Mouse (Mus musculus) spleen, postnatal 14 days (tissue): Measurements from ENCODE around the gene Pus3.
"Not testable (repeated sequence)": the region's sequence is repeated elsewhere in the genome, so short reads cannot be mapped to it uniquely, and the experiment has no call there.

Experiments used
- DNase-seq, 2 experiments: peaks; one replicate each; pipeline ENCODE4 v3.0.0; 2021 to 2022; ENCODE audit warnings: low spot score in 2 of 2

The Pus3 gene

DNA sequence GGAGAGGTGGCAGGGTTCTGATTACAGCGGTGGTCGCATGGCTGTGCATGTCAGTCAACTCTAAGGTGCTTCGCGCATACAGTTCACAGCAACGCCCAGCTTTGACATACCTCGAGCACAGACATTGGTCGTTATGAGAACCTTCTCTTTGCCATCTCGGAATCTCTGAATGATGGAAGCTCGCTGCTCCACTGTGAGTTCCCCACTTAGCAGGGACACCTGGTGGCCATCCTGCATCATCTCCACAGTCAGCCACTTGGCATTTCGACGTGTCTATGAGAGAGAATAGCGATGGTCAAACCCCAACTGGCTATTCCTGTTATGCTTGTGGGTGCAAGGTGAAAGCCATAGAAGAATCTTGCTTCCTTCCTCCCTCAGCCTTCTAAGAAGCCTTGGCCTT, 12.7 kb upstream of the Pus3 start:
- DNase-seq = no peak

GRCm38 (mm10) chr9:35546745-35547144, 11.7 kb upstream of the Pus3 start:
- peak in 1 of 2 experiments; percentile 17 for DNase-seq

DNA sequence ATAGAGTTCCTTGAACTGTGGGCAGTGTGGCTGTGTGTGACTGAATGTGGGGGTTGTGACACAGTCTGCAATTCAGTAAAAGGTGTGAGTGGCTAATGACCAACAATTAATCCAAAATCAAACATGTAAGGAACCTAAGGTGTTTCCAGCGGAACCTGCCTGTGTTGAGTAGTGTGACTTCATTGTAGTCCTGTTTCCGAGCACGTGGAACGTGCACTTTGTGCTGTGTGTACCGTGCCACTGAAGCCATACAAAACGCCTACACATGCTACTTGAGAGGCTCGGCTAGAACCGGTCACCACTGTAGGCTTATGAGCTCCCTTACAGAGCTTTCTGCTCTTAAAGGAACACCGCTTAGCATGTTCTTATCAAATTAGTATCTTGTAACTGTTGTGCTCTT, 9.9 kb upstream of the Pus3 start:
- no peak for DNase-seq

DNA sequence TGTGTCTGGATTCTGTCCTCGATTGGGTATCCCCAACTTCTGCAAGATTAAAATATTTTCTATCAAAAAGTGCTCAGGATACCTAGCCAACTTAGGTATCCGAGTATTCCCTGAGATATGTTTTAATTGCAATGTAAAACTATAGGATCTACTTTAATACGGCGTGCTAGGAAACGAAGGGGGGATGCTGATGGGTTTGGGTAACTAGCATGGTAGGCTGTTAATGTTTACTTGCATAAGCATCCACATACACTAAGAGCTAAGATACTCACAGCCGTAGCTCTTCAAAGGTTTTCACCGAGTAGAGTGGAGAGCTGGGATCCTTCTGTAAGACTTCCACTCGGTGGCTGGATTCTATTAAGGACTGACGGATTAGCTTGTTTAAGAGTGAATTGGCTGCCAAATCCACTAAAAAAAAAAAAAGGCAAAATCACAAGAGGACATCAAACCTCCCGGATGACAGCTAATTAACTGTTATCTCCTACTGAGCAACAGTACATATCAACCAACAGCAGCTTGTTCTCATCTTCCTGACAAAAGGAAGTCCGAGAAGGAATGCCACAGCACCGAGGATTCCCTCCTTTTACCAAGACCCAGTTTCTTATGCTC, 1.8 kb upstream of the Pus3 start:
- no peak for DNase-seq

DNA sequence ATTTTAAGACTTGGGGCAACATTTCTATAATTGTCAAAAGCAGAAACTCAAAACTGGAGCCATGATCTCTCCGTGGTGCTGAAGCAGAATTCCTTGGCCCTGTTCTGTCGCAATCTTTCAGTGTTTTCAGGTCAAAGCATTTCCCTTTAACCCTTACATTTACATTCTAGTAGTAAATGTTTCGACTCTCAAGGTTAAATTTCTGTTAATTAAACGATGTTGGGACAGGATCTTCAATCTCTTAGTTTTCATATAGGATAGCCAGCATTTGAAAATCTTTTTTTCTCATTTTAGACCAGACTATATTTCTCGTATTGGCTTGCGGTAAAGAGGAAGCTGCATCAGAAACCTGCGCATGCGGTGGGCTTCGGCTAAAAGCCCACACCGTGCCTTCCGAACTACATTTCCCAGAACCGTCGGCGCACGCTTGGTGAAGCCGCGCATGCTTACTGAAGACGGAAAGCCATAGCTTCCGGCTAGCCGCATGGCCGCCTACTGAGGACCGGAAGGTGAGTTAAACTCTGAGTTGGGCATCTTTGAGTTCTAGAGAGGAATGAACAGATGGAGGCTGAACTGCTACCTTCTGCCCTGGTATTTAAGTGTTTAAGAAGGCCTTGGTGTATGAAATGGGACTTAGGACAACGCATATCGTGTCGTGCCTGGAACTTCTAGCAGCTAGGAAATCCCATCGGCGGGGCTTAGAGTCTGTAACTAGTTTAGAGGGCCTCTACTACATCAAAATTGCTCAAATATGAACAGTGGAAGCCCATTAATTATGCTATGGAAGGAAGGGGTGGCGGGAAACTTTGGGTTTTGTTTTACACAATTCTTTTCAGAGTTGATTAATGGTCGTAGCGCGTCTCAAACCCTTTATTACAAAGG, 855 bp downstream of the Pus3 start:
- DNase-seq = peak; percentile 35 to 57

DNA sequence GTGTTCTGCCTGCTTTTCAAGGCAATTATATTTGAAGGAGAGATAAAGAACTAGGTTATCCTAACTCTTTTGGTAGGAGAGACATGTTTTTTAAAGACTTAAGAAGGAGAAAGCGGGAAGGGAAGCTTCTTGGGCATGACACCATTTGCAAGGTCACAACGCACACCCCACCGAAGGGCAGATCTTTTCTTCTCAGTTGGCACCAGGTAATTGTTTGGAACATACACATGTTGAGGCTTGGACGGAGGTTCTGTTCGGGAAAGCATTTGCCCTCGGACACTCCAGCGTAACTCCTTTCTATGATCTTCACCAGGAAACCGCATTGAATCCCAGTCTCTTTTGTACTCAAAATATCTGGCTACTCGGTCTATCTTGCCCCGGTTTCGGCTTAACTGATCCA, 2.7 kb downstream of the Pus3 start:
- DNase-seq = no peak

GRCm38 (mm10) chr9:35561583-35561982, 3.2 kb downstream of the Pus3 start:
- DNase-seq = no peak

DNA sequence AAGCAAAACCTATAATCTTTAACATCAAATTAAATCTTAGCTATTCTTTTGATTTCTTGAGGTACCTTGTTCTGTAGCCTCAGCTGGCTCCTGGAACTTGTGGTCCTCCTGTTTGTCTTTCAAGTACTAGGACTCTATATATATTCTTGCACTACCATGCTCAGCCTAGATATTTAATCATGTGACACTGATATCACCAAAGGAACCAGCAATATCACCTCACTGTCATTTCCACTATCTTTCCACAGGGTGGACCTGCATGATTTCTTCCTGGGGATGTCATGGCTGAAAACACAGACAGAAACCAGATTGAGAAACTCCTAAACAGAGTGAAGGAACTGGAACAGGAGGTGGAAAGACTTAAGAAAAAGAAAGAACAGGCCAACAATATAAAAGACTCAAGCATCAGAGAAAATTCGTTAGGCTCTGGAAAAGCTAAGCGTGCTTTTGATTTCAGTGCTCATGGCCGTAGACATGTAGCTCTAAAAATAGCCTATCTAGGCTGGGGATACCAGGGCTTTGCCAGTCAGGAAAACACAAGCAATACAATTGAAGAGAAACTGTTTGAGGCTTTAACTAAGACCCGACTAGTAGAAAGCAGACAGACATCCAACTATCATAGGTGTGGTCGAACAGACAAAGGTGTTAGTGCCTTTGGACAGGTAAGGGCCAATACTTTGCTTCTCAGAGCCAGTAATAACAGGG, 6.3 kb downstream of the Pus3 start:
- no peak for DNase-seq

DNA sequence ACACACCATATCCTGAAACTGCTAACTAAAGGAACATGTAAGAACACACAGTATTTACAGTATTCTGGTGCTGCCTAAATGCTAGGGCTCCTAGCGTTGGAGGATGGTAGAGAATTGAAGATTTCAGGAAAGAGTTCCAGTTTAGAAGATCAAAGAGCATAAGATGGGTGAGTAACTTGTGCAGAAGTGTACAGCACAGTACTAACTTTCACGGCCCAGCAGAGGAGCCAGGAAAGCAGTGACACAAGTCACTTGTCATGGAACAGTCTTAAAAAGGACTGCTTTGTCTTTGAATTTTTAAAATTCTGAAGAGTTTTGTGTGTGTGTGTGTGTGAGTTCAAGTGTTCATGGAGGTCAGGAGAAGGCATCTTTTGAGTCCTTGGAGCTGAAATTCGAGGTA, 9.6 kb downstream of the Pus3 start:
- DNase-seq = no peak

GRCm38 (mm10) chr9:35569571-35570534, 11.5 kb downstream of the Pus3 start, which contains the start of the genes Pate2 and Hyls1:
Gene Pate2 (plus strand): TSS chr9:35570284.
Gene Hyls1 (minus strand): TSS chr9:35570398.
- peak; percentile 87 for DNase-seq

DNA sequence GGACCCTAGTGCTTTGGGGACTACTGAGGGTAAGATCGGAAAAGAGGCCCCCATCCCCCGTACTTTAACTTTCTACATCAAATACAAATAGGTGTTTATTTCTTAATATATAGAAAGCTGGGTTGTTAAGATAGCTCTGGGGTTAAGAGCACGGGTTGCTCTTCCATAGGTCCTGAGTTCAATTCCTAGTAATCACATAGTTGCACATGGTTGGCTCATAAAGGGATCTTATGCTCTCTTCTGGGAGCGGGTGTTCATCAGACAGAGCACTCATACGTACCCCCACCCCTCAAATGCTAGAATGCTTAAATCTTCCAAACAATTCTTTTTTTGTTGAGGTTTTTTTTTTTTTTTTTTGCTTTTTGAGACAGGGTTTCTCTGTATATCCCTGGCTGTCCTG, 12.3 kb downstream of the Pus3 start:
- no peak for DNase-seq

- DNase-seq = no peak
Measured at GRCm38 (mm10) chr9:35574416-35574815, 16.0 kb downstream of the Pus3 start.

DNA sequence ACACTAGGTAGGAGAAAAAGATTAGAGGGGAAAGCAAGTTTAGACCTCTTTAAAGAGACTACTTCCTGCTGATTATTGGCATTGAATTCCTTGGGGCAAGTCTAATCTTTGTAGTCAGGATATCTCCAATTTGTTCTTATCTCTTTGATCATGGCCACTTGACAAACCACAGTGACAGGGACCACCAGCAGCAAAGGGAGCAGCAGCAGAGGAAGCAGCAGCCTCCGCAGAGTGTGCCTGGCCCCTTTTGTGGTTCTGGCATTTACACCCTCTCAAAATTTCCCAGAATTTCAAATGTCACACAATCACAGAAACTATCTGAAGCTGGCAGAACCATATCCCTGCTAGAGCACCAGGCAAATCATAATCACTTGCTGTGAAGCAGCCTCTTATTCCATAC, 29.3 kb downstream of the Pus3 start:
- DNase-seq = no peak

DNA sequence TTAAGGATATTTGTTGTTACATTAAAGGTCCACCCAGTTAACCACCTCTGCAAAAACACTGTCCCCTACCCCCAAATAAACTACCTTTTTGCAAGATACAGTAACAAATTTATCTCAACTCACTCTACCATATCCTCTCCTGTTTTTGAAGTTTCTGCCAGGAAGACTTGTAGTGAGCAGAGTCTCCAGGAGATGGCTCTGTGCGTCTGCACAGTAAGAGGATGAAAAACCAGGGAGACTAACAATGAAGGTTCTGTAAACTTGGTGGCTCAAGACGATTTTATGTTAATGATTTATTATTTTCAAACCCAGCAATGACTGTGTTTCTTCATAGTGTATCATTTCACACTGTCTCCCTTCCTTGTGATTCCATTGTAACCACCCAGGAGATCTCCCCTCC, 34.5 kb downstream of the Pus3 start:
- DNase-seq = no peak

GRCm38 (mm10) chr9:35607647-35608405, 49.4 kb downstream of the Pus3 start:
- DNase-seq = no peak

DNA sequence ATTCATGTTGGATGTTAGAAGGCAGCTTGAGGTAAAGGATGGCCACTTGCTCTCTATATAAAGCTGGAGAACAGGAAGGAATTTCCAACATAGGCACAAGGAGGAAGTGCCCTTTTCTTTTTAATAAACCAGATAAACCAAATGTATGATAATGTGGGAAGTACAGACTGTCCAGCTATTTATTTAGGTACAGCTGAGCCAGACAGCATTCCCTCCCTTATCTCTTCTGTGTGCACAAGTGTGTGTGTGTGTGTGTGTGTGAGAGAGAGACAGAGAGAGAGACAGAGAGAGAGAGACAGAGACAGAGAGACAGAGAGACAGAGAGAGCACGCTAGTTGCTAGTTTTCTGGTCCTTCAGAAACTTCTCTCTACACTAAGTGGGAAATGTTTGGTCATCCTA, 53.4 kb downstream of the Pus3 start, which contains the start of gene Pate4:
Gene Pate4, minus strand, starts transcription at position 101 of the 400 bp plus-strand sequence.
- no peak for DNase-seq

DNA sequence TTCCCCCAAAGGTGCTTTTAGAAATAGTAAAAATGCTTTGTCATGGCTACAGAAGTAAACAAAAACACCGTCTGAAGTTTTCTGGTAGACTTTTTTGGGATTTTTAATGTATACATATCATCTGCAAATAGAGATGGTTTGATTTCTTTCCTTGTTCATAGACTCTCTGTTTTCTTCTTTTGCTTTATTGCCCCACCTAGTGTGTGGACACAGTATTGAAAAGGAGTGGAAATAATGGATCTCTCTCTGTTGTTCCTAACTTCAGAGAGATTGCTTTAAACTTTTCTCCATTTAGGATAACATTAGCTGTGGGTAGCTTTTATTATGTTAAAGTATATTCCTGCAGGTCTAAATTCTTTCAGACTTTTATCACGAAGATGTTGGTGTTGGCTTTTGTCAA, 55.6 kb downstream of the Pus3 start:
- no peak for DNase-seq

DNA sequence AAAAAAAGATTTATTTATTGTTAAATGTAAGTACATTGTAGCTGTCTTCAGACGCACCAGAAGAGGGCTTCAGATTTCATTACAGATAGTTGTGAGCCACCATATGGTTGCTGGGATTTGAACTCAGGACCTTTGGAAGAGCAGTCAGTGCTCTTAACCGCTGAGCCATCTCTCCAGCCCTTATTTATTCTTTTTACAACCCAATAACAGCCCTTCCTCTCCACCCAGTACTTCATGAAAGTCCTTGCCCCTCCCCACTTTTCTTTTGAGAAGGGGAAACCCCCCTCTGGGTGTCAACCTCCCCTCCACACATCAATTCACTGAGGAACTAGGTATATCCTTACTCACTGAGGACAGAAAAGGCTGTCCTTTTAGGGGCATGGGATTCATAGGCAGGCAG, 58.4 kb downstream of the Pus3 start:
- not testable (repeated sequence) for DNase-seq
